12 mouse cellular contexts compared by ENCODE assay signal in genomic region chr4:150457353-150457752, GRCm38 (mm10).
DNase-seq lines count a peak whose midpoint lies in the region; ATAC-seq and TF ChIP-seq lines count a peak whose summit lies in the region.
"Had no signal": no experiment of that assay in that cellular context is flagged by ENCODE, and none has a peak within 500 bp of the region (broad histone marks: within the 10 kb centered on the region; RNA-seq: fewer than 3 reads in every experiment).

No protein-coding gene starts in this region.

- peak overlapping the region; percentile 2; the same call in 1 of the 2 replicates for H3K27ac ChIP-seq in heart, embryonic 15.5 days
- H3K27ac ChIP-seq in layer of hippocampus, adult 2 months = peak overlapping the region; percentile 71; the same call in 1 of the 2 replicates
- H3K27ac ChIP-seq in liver, embryonic 11.5 days (ENCODE audit: low read depth, low read length) = 0 out of 2 replicates have a peak overlapping the region, but pooled peaks have one; percentile 0
- peak overlapping the region; percentile 14 for H3K27ac ChIP-seq in midbrain, embryonic 14.5 days (replicated peaks; ENCODE audit: low read depth, low read length)
- H3K27ac ChIP-seq: liver, embryonic 14.5 days; macrophage had no signal

- H3K4me1 ChIP-seq in heart, embryonic 15.5 days (replicated peaks) = peaks cover 79% of the 10 kb centered on the region
- peaks cover 68% of the 10 kb centered on the region for H3K4me1 ChIP-seq in liver, embryonic 11.5 days (replicated peaks; ENCODE audit: control insufficient read depth, insufficient read depth, low read length)
- peaks cover 23% of the 10 kb centered on the region for H3K4me1 ChIP-seq in midbrain, embryonic 14.5 days (ENCODE audit: control insufficient read depth, insufficient read depth, low read length)

- no peaks in the 10 kb centered on the region for H3K36me3 ChIP-seq in heart, embryonic 15.5 days
- no peaks in the 10 kb centered on the region for H3K36me3 ChIP-seq in liver, embryonic 11.5 days (ENCODE audit: control insufficient read depth, insufficient read depth, low read length)
- no peaks in the 10 kb centered on the region for H3K36me3 ChIP-seq in midbrain, embryonic 14.5 days (ENCODE audit: control insufficient read depth, insufficient read depth, low read length)

- H3K9ac ChIP-seq in heart, embryonic 15.5 days = no peak overlapping the region
- H3K9ac ChIP-seq in liver, embryonic 11.5 days (ENCODE audit: low read depth, low read length) = no peak overlapping the region
- H3K9ac ChIP-seq in midbrain, embryonic 14.5 days (replicated peaks; ENCODE audit: low read length) = no peak overlapping the region
- H3K9ac ChIP-seq: liver, embryonic 14.5 days had no signal

- DNase-seq in heart, postnatal 4 days = no peak
- no peak for DNase-seq in layer of hippocampus, adult 2 months (ENCODE audit: low spot score in 2 of 2)
- no peak for DNase-seq in layer of hippocampus, adult 18-20 months (ENCODE audit: low spot score in 2 of 2)
- DNase-seq in liver, embryonic 11.5 days (ENCODE audit: low spot score) = no peak
- DNase-seq in midbrain, embryonic 14.5 days = no peak
- DNase-seq in cerebellum, adult 18-20 months = no peak
- DNase-seq in layer of hippocampus, postnatal 36 days = no peak
- DNase-seq: cerebellum, adult 8-10 months; right cerebral cortex, adult 18-20 months had no signal

- H3K27me3 ChIP-seq in heart, embryonic 15.5 days = no peaks in the 10 kb centered on the region
- H3K27me3 ChIP-seq in liver, embryonic 11.5 days (replicated peaks; ENCODE audit: control insufficient read depth, insufficient read depth, low read length) = no peaks in the 10 kb centered on the region
- H3K27me3 ChIP-seq in midbrain, embryonic 14.5 days (ENCODE audit: control insufficient read depth, insufficient read depth, low read length) = no peaks in the 10 kb centered on the region

- no peak overlapping the region for H3K4me2 ChIP-seq in heart, embryonic 15.5 days
- no peak overlapping the region for H3K4me2 ChIP-seq in liver, embryonic 11.5 days
- no peak overlapping the region for H3K4me2 ChIP-seq in midbrain, embryonic 14.5 days (ENCODE audit: low read length)

- no peak for ATAC-seq in heart, embryonic 15.5 days (replicated peaks; ENCODE audit: insufficient number of reproducible peaks, insufficient read depth, low FRiP score, low read depth)
- ATAC-seq in liver, embryonic 11.5 days (replicated peaks; ENCODE audit: low FRiP score) = no peak
- ATAC-seq in midbrain, embryonic 14.5 days (ENCODE audit: low FRiP score, low TSS enrichment) = no peak

- H3K4me3 ChIP-seq in heart, embryonic 15.5 days = no peak overlapping the region
- H3K4me3 ChIP-seq in layer of hippocampus, adult 2 months = no peak overlapping the region
- H3K4me3 ChIP-seq in liver, embryonic 11.5 days (ENCODE audit: low read depth, low read length) = no peak overlapping the region
- H3K4me3 ChIP-seq in midbrain, embryonic 14.5 days (replicated peaks; ENCODE audit: low read depth, low read length) = no peak overlapping the region

- no peaks in the 10 kb centered on the region for H3K9me3 ChIP-seq in heart, embryonic 15.5 days (replicated peaks)
- no peaks in the 10 kb centered on the region for H3K9me3 ChIP-seq in liver, embryonic 11.5 days (ENCODE audit: control insufficient read depth, low read length)
- H3K9me3 ChIP-seq in midbrain, embryonic 14.5 days (ENCODE audit: control insufficient read depth, low read length) = no peaks in the 10 kb centered on the region

- TF ChIP-seq CTCF in layer of hippocampus, adult 2 months (conservative IDR thresholded peaks at IDR 0.05) = no peak

- whole genome bisulfite sequencing in heart, embryonic 15.5 days = 51% methylated on average over 4 of the region's 4 CpGs
- 68% methylated on average over 4 of the region's 4 CpGs for WGBS in liver, embryonic 11.5 days
- WGBS in midbrain, embryonic 14.5 days = 44% methylated on average over 4 of the region's 4 CpGs

Comparison
In these comparisons a context has a peak if more than half of its experiments do, and no peak if none do; other contexts are left out.
1. H3K27ac ChIP-seq: peak in every context shown above with its lines; median percentile 71 in layer of hippocampus, adult 2 months; 14 in midbrain, embryonic 14.5 days; 2 in heart, embryonic 15.5 days; 0 in liver, embryonic 11.5 days.